Mouse (Mus musculus): Measurements from ENCODE around the gene Kcnip4. TPM values are rescaled to one million over a fixed set of nuclear protein-coding genes. Genes with fewer than 3 reads are reported as not detected.

Kcnip4 gene
- polyA plus RNA-seq, 2 experiments from 2014 or later = not detected

- ATAC-seq = no peak
Measured at GRCm38 (mm10) chr5:48544784-48545734, 979.6 kb downstream of the Kcnip4 start.

DNA sequence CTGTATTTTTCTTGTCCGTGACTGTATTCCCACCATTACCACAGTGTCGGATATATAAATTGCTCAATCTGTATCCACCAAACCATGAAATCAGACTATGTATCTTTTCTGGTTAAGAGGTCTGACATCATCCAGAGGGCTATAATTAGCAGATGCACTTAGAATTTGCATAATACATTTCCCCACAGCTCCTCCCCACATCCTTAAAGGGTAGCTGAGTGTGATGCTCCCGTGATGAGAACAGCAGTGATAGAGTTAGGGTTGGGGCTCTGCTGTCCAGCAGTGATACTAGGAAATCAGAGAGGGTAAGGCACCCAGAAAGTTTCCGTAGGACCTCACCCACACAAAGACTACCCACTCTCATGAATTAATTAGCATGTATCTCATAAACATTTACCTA, 1006.7 kb downstream of the Kcnip4 start:
- no peak for ATAC-seq

DNA sequence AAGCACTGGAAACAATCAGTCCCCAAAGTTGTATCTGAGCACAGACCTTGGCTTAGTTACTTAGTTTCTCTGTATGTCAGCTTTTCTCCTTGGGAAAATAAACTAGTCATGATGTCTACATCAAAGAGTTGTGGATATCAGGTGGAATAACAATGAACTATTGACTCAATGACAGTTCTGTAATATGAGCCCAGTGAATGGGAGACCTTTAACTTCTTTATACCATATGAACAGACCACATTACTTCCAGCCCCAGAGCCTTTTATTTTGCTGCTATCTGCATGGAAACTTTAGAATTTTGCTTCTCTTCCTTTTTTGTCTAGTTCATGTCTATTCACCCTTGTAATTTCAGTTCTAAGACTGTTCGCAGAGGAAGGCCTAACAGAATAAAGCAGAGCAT, 1011.4 kb downstream of the Kcnip4 start:
- ATAC-seq = no peak

DNA sequence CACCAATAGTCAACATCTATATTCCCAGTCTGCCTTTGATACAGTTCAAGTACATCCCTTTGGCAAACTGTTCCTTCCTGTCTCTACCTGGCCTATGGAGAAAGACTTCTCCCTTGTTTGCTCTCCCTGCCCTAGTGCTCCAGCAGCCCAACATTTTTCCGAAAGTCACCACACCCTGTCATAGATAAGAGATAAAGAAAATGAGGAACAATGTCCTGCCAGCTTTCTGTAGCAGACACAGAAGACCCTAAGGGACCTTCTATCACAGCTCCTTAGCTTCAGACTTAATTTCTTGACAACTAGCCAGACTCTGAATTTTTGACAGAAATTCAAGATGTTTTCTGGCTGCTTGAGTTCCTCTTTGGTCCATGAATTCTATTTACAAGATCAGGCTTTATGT, 1013.4 kb downstream of the Kcnip4 start:
- ATAC-seq = no peak

GRCm38 (mm10) chr5:48510241-48510640, 1014.5 kb downstream of the Kcnip4 start:
- no peak for ATAC-seq

DNA sequence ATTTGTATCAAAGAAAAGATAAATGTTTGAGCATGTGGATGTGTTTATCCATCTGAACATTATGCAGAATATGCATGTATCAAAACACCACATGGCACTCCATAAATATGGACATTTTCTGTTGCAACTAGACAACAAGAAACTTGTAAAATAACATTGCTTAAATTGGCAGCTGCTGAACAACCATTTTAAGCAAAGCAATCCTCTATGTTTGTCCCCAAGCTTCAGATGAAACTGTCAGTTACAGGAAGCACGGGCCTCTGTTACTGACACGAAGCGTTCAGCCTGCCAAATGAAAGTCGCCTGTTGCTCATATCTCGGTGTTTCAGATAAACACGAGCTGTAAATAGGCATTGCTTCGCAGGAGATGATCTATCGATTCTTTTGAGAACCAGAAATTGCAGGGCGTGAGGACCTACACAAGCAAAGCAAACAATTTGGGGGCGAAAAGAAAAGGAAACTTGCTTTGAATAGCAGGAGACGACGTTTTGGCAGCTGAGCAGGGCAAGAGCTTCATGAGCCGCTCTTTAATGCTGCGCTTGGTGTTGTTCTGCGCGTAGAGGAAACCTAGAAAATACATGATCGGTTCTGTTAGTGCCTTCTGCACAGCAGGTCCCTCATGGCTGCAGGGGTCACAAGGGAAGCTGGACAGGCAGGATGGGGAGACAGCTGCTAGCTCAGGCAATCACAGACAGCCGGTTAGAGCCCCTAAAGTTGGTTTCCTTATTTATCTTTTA, 1015.3 kb downstream of the Kcnip4 start:
- ATAC-seq = no peak

- ATAC-seq = no peak
Measured at GRCm38 (mm10) chr5:48503094-48503493, 1021.6 kb downstream of the Kcnip4 start.

- no peak for ATAC-seq
Measured at GRCm38 (mm10) chr5:48502442-48502841, 1022.3 kb downstream of the Kcnip4 start.

- ATAC-seq = no peak
Measured at GRCm38 (mm10) chr5:48500204-48500603, 1024.5 kb downstream of the Kcnip4 start.

DNA sequence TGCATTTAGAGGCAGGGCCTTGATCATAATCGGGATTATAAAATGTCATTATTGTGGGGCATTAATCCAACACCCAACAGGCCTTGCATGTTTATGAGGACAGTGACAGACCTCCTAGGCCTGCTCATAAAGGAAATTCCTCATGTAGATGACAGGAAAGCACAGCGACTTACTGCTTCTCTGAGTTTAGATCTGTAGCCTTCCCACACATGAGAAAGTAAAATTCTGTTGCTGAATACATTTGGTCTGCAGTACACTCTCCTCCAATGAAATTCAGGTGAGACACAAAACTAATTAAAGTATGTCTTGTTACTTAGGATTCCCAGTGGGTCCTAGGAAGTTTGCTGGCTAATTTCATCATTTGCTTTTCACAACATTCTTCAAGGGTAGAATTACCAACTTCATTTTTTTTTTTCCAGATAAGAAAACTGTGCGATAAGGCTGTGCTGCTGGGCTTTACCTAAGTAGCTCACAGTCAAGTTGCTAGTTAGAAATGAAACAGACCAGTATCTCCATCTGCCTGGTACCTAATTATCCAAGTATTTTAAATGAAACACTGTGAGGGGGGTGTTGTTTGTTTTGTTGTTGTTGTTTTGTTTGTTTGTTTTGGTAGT, 1033.7 kb downstream of the Kcnip4 start:
- ATAC-seq = no peak

GRCm38 (mm10) chr5:48489549-48490288, 1035.0 kb downstream of the Kcnip4 start:
- ATAC-seq = no peak

- ATAC-seq = no peak
Measured at GRCm38 (mm10) chr5:48483112-48483511, 1041.6 kb downstream of the Kcnip4 start.

DNA sequence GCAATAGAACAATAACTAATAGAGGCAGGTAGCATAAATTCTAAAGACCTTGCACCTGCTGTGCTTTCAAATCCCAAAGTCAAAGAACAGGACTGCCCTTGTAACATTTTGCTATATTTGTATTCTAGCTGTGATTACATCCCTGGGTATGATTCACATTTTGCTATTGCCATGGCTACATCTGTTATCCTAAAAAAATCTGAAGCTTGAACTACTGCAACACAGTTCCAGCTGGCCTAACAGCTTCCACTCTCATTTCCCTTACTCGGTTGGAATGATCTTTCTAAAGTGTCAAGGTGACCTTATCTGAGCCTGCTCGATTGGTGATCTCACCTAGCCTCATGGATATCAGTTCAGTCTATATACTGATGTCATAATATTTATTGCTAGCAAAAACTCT, 1064.5 kb downstream of the Kcnip4 start:
- no peak for ATAC-seq

DNA sequence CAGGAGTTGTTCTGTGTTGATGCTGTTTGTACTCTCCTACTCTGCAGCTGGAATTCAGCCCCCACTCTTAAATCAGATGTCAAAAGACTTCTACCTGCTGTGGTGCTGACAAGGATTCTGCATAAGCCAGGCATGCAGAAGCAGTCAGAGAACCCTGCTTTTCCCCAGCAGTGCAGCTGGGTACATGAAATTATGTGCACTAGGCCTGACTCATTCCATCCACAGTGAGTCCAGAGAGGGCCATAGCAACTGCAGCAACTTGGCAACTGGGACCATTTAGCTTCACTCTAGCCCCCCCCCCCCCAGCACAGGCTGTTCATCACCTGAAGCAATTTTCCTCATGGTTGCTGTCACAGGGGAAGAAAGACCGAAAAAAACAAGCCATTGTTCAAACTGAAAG, 1075.8 kb downstream of the Kcnip4 start:
- ATAC-seq = no peak

- no peak for ATAC-seq
Measured at GRCm38 (mm10) chr5:48430459-48430858, 1094.2 kb downstream of the Kcnip4 start.

GRCm38 (mm10) chr5:48421957-48422356, 1102.8 kb downstream of the Kcnip4 start:
- no peak for ATAC-seq

DNA sequence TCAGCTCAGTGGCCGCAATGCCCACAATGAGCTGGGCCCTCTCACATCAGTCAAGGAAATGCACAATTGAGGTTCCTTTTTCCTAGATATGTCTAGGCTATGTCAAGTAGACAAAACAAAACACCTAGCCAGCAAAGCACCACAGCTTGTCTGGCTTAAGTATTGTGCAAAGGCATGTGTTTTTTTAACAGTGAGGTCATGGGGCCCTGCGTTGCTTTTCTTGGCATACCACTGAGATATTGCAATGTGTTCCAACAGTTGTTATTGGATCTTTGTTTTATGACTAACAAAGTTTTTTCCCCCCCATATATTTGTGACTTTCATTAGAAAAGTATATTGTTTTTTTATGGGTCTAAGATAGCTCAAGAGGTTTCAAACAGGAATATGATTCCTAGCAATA, 1105.0 kb downstream of the Kcnip4 start:
- ATAC-seq = no peak

GRCm38 (mm10) chr5:48412261-48412660, 1112.4 kb downstream of the Kcnip4 start:
- no peak for ATAC-seq

GRCm38 (mm10) chr5:48411462-48411861, 1113.2 kb downstream of the Kcnip4 start:
- no peak for ATAC-seq

DNA sequence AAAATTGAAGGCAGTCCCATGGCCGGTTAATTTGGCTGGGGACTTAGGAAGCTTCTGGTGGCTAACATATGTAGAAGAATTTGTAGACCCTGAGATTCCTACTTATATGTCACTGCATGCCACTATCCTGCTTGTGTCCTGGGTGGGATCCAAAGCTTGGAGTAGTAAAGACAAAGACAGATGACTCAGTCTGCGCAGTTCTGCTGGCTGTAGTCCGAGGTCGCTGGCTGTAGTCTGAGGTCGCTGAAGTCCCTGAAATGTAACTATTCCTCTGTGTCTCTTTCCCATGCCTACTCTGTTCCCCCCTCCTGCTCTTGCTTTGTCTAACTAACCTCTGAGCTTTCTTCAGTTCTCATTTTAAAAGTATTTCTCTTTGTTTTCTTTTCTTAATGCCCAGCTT, 1114.4 kb downstream of the Kcnip4 start:
- ATAC-seq = no peak

DNA sequence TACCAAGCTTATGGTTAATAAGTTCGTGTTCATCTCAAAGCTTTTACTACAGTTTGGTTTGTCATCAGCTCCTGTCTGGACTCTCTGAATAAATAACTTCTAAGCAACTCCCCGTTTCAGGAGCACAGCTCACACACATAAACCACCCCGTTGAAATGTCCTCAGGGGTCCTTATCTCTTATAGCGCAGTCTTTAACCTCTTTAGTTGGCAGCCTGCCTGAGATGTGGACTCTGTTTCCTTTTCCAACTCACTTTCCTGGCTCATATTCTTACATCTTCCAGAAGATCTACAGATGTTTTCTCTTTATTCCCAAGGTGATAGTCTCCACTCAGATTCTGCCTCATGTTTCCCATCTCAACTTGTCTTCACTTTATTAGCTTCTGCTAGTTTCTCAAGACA, 1116.4 kb downstream of the Kcnip4 start:
- ATAC-seq = no peak

DNA sequence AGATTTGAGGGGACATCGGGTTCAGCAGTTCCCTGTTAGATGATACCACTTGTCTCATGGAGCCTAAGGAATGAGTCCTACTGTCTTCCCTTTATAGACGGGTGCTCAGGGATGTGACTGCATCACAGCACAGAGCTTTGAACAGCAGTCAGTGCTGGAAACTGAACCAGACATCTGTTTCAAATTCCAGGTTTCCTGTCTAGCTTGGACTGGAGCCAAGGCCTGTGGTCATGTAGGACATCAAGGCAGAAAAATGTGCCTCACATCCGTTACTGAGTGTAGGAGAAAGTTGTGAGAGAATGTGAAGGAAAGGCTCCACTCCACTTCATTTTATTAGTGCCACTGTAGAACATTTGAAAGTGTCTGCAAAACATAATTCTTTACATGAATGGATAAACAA, 1122.2 kb downstream of the Kcnip4 start:
- no peak for ATAC-seq

Measured in CD4-positive, CD25-positive, alpha-beta regulatory T cell, adult 4 months (primary cell).